Mouse (Mus musculus): ENCODE measurements at regions not wholly inside any gene's neighbourhood (a gene's known extent, or its start where the extent isn't known, plus 50 kb on each side); places are given as distances from the start of the nearest gene placed in this dataset.

- Histone ChIP-seq H3K4me2 (replicated peaks; ENCODE audit: low read depth, low read length) (no peak overlapping the region), H3K27me3 (replicated peaks; ENCODE audit: insufficient read depth, low read length) (no peaks in the 10 kb centered on the region), H3K27ac (ENCODE audit: low read length) (no peak overlapping the region), H3K4me1 (ENCODE audit: insufficient read depth, low read depth, low read length) (no peaks in the 10 kb centered on the region), H3K36me3 (ENCODE audit: insufficient read depth, low read length) (no peaks in the 10 kb centered on the region), H3K9me3 (ENCODE audit: low read length) (no peaks in the 10 kb centered on the region), H3K9ac (replicated peaks; ENCODE audit: low read depth) (no peak overlapping the region), H3K4me3 (ENCODE audit: low read depth, low read length) (no peak overlapping the region)
- DNase-seq (ENCODE audit: low spot score) (no peak), ATAC-seq (no peak)
- 75% methylated on average over 5 of the region's 5 CpGs for WGBS
- TF ChIP-seq EP300 (IDR thresholded peaks at IDR 0.05) (no peak), CTCF (IDR thresholded peaks at IDR 0.05) (peak; percentile 14; the same call in 1 of the 2 replicates)
These were observed 60.0 kb upstream of the Myom1 start for GRCm38 (mm10) chr17:70942478-70942877.

DNA sequence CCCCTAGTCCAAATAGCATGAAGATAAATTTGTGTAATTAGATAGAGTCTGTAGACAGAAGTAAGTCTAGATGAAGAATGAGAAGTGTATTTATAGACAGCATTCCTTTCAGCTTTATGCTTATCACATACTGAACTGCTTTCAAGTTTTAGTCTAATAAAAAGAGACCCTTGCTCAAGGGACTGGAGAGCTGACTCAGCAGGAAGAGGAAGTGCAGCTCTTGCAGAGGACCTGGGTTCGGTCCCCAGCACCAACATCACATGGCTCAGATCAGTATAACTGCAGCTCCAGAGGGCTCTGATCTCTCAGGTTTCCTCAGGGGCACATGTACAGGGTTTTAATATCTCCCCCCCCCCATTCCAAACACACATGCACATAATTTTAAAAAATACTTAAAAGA lies 68.2 kb upstream of the Myom1 start:
- WGBS: 81% methylated on average over 1 of the region's 1 CpGs
- no peak overlapping the region for H3K27ac ChIP-seq (ENCODE audit: low read length)
- no peaks in the 10 kb centered on the region for H3K27me3 ChIP-seq (replicated peaks; ENCODE audit: insufficient read depth, low read length)
- H3K4me2 ChIP-seq (replicated peaks; ENCODE audit: low read depth, low read length): no peak overlapping the region
- ATAC-seq: no peak
- TF ChIP-seq CTCF (IDR thresholded peaks at IDR 0.05): no peak
- no peak for TF ChIP-seq EP300 (IDR thresholded peaks at IDR 0.05)
- H3K4me1 ChIP-seq (ENCODE audit: insufficient read depth, low read depth, low read length): no peaks in the 10 kb centered on the region
- H3K36me3 ChIP-seq (ENCODE audit: insufficient read depth, low read length): no peaks in the 10 kb centered on the region
- H3K9me3 ChIP-seq (ENCODE audit: low read length): no peaks in the 10 kb centered on the region
- H3K4me3 ChIP-seq (ENCODE audit: low read depth, low read length): no peak overlapping the region
- H3K9ac ChIP-seq (replicated peaks; ENCODE audit: low read depth): no peak overlapping the region
- no peak for DNase-seq (ENCODE audit: low spot score)

- DNase-seq (ENCODE audit: low spot score) (no peak), ATAC-seq (no peak)
- H3K27ac ChIP-seq (ENCODE audit: low read length): no peak overlapping the region
- no peaks in the 10 kb centered on the region for H3K4me1 ChIP-seq (ENCODE audit: insufficient read depth, low read depth, low read length)
- no peak overlapping the region for H3K4me3 ChIP-seq (ENCODE audit: low read depth, low read length)
- H3K36me3 ChIP-seq (ENCODE audit: insufficient read depth, low read length): no peaks in the 10 kb centered on the region
- H3K9ac ChIP-seq (replicated peaks; ENCODE audit: low read depth): no peak overlapping the region
- TF ChIP-seq CTCF (IDR thresholded peaks at IDR 0.05): no peak
- no peak overlapping the region for H3K4me2 ChIP-seq (replicated peaks; ENCODE audit: low read depth, low read length)
- H3K27me3 ChIP-seq (replicated peaks; ENCODE audit: insufficient read depth, low read length): no peaks in the 10 kb centered on the region
- 36% methylated on average over 4 of the region's 4 CpGs for WGBS
- H3K9me3 ChIP-seq (ENCODE audit: low read length): no peaks in the 10 kb centered on the region
These were observed 69.0 kb upstream of the Myom1 start for GRCm38 (mm10) chr17:70933122-70934050.

DNA sequence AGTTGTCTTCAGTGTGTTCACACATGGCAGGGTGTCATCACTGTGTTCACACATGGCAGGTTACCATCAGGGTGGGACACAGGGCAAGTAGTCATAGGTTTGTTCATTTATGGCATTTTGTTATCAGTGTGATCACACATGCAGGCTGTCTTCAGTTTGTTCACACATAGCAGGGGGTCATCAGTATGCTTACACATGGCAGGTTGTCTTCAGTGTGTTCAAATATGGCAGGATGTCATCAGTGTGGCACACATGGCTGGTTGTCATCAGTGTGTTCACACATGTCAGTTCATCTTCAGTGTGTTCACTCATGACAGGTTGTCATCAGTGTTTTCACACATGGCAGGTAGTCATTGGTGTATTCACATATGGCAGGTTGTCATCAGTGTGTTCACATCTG lies 69.9 kb upstream of the Myom1 start:
- H3K4me3 ChIP-seq (ENCODE audit: low read depth, low read length): no peak overlapping the region
- TF ChIP-seq EP300 (IDR thresholded peaks at IDR 0.05) (no peak), CTCF (IDR thresholded peaks at IDR 0.05) (no peak)

DNA sequence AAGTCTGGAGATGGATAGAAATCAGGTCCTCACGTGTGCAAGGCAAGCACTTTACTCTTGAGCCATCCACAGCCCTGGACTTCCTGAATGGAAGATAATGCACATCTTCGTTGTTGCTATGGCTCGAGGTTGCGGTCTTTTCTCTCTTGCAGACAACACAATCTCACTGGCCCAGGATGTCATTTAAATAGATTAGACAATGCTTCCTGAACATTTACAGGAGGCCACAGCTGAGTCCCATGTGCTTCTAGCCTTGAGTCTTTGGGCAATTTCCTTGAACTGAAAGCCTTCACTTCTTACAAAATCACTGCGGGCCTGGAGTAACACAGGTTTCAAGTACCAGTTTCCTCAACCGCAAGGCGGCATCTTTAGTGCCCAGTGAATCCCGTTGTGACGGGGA lies 71.8 kb upstream of the Myom1 start:
- DNase-seq (ENCODE audit: low spot score) (no peak), ATAC-seq (no peak)
- H3K4me2 ChIP-seq (replicated peaks; ENCODE audit: low read depth, low read length): no peak overlapping the region
- WGBS: 81% methylated on average over 9 of the region's 9 CpGs
- TF ChIP-seq EP300 (IDR thresholded peaks at IDR 0.05) (no peak), CTCF (IDR thresholded peaks at IDR 0.05) (no peak)
- no peaks in the 10 kb centered on the region for H3K9me3 ChIP-seq (ENCODE audit: low read length)
- H3K27ac ChIP-seq (ENCODE audit: low read length): no peak overlapping the region
- H3K9ac ChIP-seq (replicated peaks; ENCODE audit: low read depth): no peak overlapping the region
- no peaks in the 10 kb centered on the region for H3K36me3 ChIP-seq (ENCODE audit: insufficient read depth, low read length)
- no peak overlapping the region for H3K4me3 ChIP-seq (ENCODE audit: low read depth, low read length)
- H3K4me1 ChIP-seq (ENCODE audit: insufficient read depth, low read depth, low read length): no peaks in the 10 kb centered on the region
- H3K27me3 ChIP-seq (replicated peaks; ENCODE audit: insufficient read depth, low read length): no peaks in the 10 kb centered on the region

More for the DNA sequence above, 69.9 kb upstream of the Myom1 start:
- Histone ChIP-seq H3K9me3 (ENCODE audit: low read length) (no peaks in the 10 kb centered on the region), H3K27me3 (replicated peaks; ENCODE audit: insufficient read depth, low read length) (no peaks in the 10 kb centered on the region), H3K4me1 (ENCODE audit: insufficient read depth, low read depth, low read length) (no peaks in the 10 kb centered on the region), H3K27ac (ENCODE audit: low read length) (no peak overlapping the region), H3K9ac (replicated peaks; ENCODE audit: low read depth) (no peak overlapping the region), H3K36me3 (ENCODE audit: insufficient read depth, low read length) (no peaks in the 10 kb centered on the region), H3K4me2 (replicated peaks; ENCODE audit: low read depth, low read length) (no peak overlapping the region)
- DNase-seq (ENCODE audit: low spot score) (no peak), ATAC-seq (no peak)

GRCm38 (mm10) chr17:70929582-70929981 lies 72.9 kb upstream of the Myom1 start:
- Histone ChIP-seq H3K4me3 (ENCODE audit: low read depth, low read length) (no peak overlapping the region), H3K9me3 (ENCODE audit: low read length) (no peaks in the 10 kb centered on the region), H3K9ac (replicated peaks; ENCODE audit: low read depth) (no peak overlapping the region), H3K4me1 (ENCODE audit: insufficient read depth, low read depth, low read length) (no peaks in the 10 kb centered on the region), H3K27me3 (replicated peaks; ENCODE audit: insufficient read depth, low read length) (no peaks in the 10 kb centered on the region), H3K27ac (ENCODE audit: low read length) (no peak overlapping the region), H3K36me3 (ENCODE audit: insufficient read depth, low read length) (no peaks in the 10 kb centered on the region), H3K4me2 (replicated peaks; ENCODE audit: low read depth, low read length) (no peak overlapping the region)
- no peak for TF ChIP-seq CTCF (IDR thresholded peaks at IDR 0.05)
- TF ChIP-seq EP300 (IDR thresholded peaks at IDR 0.05): no peak
- peak; percentile 61 for ATAC-seq
- WGBS: 50% methylated on average over 1 of the region's 1 CpGs
- DNase-seq (ENCODE audit: low spot score): peak; percentile 80

Measured in lung, postnatal 0 days (tissue).